Mouse (Mus musculus) small intestine, adult 2 months (tissue): ENCODE results near the gene Wdr66.

Experiments used
- CTCF ChIP-seq: fragments of 200-500 bp; IDR thresholded peaks from 2 replicates; pipeline ENCODE4 v1.5.1; 2012; ENCODE audit warnings: low read depth, mild to moderate bottlenecking, control low read depth, inconsistent platforms, low read length, moderate library complexity, mixed read lengths; ENCODE audit not compliant: insufficient replicate concordance, insufficient read length; ENCODE audit errors: extremely low read depth
- POLR2A ChIP-seq: fragments of 200-500 bp; IDR thresholded peaks from 2 replicates; pipeline ENCODE4 v1.6.1; 2012; ENCODE audit warnings: low read depth, mild to moderate bottlenecking, control low read depth, inconsistent platforms, low read length, moderate library complexity

GRCm38 (mm10) chr5:123368869-123369488, 117.1 kb downstream of the Wdr66 start:
- TF ChIP-seq CTCF (peak; percentile 95; the same call in 1 of the 2 replicates), POLR2A (no peak)
